Mouse (Mus musculus): ENCODE measurements around the gene Stoml1.

The Stoml1 gene

DNA sequence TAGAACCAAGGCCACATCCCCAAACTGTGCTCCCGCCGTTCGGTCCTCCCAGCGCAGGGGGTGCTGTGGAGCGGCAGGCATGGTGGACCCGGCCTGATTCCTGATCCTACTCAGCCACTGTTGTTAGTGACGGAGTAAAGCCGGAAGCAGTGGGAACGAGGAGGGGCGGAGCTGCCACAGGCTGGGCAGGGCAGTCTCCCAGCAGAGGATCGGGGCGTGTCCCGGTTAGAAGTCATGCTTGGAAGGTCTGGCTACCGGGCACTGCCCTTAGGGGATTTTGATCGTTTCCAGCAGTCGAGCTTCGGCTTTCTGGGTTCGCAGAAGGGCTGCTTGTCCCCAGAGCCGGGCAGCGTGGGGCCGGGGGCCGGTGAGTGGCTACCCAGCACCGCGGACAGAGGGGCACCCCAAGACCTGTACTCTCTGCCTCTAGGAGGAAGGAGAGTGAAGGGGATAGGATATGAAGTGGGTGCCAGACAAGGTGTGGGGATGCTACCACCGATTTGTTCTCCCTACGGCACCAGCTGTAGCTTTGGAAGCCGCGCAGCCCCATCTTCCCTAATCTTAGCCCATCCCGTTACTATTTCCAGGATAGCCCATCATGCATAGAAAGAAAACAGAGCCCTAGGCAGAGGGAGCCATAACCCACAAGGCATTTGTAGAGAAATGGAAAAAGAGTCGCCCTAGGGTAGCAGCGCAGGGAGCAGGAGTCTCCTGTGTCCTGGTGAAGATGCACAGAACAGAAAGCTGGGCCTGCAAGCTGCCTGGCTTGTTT lies at the start of gene Stoml1:
Gene Stoml1, plus strand, starts transcription at position 132 of the 772 bp plus-strand sequence.
- DNase-seq (ENCODE audit: low spot score): peak; percentile 90

DNA sequence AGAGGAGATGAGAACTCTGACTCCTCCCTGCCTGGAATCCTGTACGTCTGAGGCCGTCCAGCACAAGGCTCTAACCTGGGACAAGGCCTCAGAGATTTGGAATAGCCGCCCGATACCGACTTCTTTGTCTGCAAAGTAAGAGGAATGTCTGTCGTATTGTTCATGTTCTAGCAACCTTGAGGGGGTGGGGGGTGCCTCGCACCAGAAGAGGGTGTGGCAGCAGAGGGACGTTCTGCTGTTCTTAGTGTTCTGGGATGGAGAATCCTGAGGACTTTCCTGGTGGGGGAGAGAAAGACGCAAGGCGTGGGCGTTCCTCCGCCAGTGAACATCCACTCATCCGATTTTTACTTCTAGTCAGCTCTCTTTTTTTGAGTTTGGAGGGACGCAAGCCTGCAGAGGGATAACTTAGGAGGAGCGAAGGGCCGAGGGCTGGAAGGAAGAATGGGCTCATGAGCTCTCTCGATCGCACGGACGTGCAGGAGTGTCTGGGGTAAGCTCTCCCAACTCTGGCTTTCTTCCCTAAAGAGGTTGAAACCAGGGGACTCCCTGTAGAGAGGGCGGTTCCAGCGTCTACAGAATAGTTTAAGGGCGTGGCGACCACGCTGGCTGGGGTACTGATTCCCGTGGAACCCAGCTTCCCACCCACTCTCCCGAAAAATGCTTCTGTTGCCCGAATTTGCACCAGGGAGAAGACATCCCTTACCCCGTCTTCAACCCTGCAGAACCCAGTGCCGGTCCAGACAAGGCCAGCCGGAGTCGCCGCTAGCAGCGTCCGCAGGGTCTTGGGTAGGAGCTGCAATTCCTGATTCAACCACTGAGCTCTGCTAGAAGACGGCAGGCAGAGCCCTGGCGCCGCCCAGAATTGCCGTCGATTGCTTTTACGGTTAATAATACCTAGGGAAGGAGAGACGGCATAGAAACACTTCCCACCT lies 49.2 kb upstream of the Stoml1 start, which contains the start of the genes Islr and Islr2:
Gene Islr, minus strand, starts transcription at position 791 of the 932 bp plus-strand sequence.
Gene Islr2, minus strand, starts transcription at position 804 of the 932 bp plus-strand sequence.
- no peak for DNase-seq (ENCODE audit: low spot score)

DNA sequence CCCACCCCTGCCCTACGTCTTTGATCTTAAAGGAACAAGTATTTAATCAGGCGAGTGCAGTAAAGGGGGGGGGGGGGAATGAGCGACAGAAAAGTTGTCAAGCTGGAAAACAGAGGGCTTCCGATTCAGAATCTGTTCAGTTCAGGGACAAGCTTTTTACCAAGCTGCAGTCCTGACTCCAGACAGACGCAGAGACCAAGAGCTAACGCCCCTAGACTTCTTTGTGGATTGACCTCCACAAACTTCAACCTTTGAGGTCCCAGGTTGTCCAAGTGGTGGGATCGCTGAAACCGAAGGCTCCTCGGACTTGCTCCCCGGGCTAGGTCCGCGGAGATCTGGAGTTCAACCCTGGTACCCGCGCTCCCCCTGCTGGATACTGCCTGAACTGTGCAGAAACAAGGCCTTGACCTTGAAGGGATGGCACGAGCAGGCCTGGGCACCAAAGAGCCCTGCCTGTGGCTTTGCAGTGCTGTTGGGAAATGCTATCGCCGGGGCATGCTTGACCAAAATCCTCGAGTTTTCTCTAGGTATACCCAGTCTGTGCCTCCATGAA lies 48.4 kb upstream of the Stoml1 start:
- peak; percentile 85 for DNase-seq (ENCODE audit: low spot score)

DNA sequence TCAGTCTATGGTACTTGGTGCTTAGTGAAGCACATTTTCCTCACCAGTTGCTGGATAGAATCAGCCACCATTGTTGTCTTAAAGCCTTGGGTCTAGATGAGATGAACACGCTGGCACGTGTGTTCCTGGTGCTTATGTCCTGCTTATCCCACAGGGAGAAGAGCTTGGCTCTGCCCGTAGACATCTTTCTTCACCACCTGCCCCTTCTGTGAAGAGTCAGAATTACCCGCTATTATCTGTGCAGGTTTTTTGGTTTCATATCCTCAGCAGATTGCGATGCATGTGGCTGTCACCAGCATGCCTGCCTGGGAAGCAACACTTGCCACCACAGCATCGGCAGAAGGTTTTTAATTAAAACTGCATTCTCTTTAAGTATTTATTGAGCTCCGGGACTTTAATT lies 47.0 kb upstream of the Stoml1 start:
- no peak for DNase-seq (ENCODE audit: low spot score)

- DNase-seq (ENCODE audit: low spot score): no peak
These were observed 43.3 kb upstream of the Stoml1 start for GRCm38 (mm10) chr9:58209462-58210303.

GRCm38 (mm10) chr9:58210304-58210627 lies 42.7 kb upstream of the Stoml1 start:
- DNase-seq (ENCODE audit: low spot score): no peak

- no peak for DNase-seq (ENCODE audit: low spot score)
These were observed 39.6 kb upstream of the Stoml1 start for GRCm38 (mm10) chr9:58213377-58213776.

DNA sequence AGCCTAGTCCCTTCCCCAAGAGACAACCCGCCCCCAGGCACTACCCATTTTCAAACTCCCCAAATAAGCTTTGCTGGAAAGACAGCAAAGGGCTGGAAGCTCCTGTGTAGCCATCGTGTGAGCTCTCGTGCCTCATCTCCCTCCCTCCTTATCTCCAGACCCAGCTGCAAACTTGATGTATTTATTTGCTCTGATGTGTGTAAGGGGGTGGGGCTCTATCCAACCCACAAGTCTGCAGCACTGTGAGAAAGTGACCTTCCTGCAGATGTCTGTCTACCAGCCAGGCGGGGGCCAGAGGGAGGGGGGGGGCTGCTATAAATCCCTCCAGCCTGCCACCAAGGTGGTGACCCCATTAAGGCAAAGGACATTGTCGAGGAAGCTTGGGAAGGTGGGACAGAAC lies 39.1 kb upstream of the Stoml1 start:
- DNase-seq (ENCODE audit: low spot score): no peak

- DNase-seq (ENCODE audit: low spot score): no peak
These were observed 38.3 kb upstream of the Stoml1 start for GRCm38 (mm10) chr9:58214519-58215180.

DNA sequence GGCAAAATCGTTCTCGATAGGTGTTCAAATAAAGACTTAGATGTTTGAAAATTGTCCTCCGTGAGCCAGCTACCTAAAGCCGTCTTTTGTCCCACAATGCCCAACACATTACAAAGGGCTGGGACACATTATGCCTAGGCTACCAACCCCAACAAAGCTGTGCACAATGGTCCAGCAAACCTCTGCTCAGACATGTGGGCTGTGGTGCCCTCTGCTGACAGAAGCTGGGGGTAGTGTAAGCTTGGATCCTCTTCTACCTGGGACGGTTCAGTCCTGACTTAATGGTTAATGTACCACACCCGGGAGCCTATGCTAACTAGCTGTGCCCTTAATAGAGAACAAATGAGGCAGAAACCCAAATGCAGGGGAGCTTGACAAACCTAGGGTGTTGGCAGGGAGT lies 36.6 kb upstream of the Stoml1 start:
- no peak for DNase-seq (ENCODE audit: low spot score)

- DNase-seq (ENCODE audit: low spot score): no peak
These were observed 34.4 kb upstream of the Stoml1 start for GRCm38 (mm10) chr9:58218539-58218938.

DNA sequence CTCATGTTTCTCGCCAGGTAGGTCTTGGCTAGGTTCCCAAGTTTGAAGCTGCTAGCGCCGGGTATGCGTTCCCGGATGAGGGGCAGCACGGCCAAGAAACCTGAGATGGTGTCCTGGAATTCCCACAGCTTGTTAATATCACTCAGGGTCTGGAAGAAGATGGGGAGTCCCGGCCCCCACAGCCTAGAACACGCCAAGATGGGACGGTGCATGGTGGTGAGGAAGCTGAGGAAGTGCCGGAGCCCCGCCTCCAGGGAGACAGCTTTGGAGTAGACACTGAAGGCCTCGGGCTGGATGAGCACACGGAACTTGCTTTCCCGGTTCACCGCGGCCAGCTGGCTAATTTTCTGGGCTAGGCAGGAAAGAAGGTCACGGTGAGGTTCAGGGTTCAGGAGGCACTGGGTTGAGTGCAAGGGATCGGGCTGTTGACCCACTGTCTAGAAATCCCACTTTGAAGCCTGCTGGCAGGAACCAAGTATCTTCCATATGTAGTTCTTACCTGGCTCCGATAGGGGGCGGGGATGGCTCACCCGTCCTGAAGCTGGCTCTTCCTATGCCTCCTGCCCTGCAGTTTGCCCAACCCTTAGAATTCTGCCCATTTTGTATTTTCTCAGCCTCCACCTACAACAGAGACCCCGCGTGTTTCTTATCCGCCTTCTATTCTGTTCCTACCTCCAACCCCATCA lies 32.6 kb upstream of the Stoml1 start:
- no peak for DNase-seq (ENCODE audit: low spot score)

- no peak for DNase-seq (ENCODE audit: low spot score)
These were observed 28.6 kb upstream of the Stoml1 start for GRCm38 (mm10) chr9:58224356-58224755.

DNA sequence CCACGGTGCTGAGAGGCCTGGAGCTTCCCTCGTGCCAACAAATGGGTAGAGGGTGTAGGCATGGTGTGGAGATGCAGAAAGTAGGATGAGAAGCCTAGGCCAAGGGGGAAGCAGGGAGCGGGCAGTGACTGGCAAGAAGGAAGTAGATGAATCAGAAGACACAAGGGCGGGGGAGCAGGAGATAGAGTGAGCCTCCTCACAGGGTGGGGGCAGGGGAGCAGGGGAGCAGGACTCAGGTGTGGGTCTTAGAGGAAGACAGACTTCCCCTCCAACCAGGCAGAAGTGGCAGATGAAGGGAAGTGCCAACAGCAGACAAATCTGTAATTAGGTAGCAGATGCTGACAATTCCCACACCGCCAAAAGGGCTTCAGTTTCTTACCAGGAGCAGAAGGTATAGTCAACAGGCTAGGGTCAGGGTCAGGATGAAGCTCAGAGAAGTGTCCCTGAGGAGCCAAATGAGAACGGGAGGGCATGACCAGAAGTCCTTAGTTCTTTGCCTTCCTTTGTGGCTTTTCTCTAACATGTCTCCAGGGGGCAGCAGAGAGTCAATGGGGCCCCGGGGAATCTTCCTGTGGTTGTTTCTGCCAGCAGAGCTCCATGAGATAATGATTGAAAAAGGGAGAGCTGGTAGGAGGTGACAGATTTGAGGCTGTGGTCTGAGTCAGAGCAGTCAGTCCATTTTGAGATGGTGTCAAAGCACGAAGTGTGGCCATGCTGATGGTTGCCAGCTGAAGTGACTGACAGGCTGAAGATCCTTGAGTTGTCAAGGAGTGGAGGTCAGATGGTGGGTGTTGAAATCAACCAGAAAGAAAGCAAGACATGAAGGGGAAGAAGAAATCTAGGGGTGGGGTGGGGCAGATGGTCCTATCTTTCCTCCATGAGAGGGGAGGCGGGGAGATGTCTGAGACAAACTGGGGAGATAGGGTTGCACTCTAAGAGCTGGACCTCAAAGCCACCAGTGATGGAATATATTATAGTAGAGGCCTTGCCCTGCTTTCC lies 26.8 kb upstream of the Stoml1 start:
- no peak for DNase-seq (ENCODE audit: low spot score)

- no peak for DNase-seq (ENCODE audit: low spot score)
These were observed 24.0 kb upstream of the Stoml1 start for GRCm38 (mm10) chr9:58228777-58229466.

- DNase-seq (ENCODE audit: low spot score): no peak
These were observed 21.2 kb upstream of the Stoml1 start for GRCm38 (mm10) chr9:58231746-58232145.

GRCm38 (mm10) chr9:58232374-58232773 lies 20.6 kb upstream of the Stoml1 start:
- no peak for DNase-seq (ENCODE audit: low spot score)

DNA sequence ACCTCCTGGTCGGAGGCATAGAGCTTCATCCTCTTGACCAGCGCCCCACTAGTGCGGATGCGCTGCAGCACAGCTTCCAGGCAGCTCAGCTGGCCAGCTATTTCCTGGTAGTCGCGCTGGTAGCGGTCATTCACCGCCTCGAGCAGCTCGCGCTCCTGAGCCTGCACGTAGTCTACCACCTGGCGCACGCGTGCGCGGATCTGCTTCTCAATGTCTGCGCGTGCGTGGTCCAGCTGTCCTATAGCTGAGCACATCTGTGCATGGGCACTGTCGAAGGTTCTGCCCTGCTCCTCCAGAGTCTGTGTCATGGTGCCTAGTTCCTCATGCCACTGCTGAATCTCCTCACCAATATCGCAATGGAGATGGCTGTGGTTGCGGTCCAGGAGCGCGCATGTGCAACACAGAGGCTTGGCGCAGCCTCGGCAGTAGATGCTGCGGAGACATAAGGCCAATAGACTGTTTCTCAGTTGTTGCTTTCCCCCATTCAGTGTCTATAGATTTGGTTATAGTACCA lies 18.4 kb upstream of the Stoml1 start:
- peak; percentile 39 for DNase-seq (ENCODE audit: low spot score)

Measured in testis, postnatal 14 days (tissue).